Mouse (Mus musculus): Measurements from ENCODE around the gene Thbs1.

GRCm38 (mm10) chr2:118102169-118102568, 9.5 kb upstream of the Thbs1 start:
- TF ChIP-seq CTCF (IDR thresholded peaks at IDR 0.05; ENCODE audit: control insufficient read depth, insufficient read depth, insufficient read length) (no peak), MYOG (IDR thresholded peaks at IDR 0.05; ENCODE audit: control insufficient read depth, extremely low read depth, insufficient read length) (no peak), CEBPB (IDR thresholded peaks at IDR 0.05; ENCODE audit: low read depth) (no peak), USF1 (IDR thresholded peaks at IDR 0.05; ENCODE audit: low read depth) (no peak)

Data from C2C12 (cell line).